In genomic region chr13:92337773-92338462, GRCm38 (mm10) we compare ENCODE assay signal across 24 mouse cellular contexts. TPM values are rescaled to one million over a fixed set of nuclear protein-coding genes. Genes with fewer than 3 reads are reported as not detected.
DNase-seq lines count a peak whose midpoint lies in the region; ATAC-seq and TF ChIP-seq lines count a peak whose summit lies in the region.
"Had no signal": no experiment of that assay in that cellular context is flagged by ENCODE, and none has a peak within 500 bp of the region (broad histone marks: within the 10 kb centered on the region; RNA-seq: fewer than 3 reads in every experiment).

No protein-coding gene starts in this region.

- no peak overlapping the region for H3K27ac ChIP-seq in gastrocnemius, adult 2 months
- no peak overlapping the region for H3K27ac ChIP-seq in liver, embryonic 12.5 days
- no peak overlapping the region for H3K27ac ChIP-seq in liver, postnatal 0 days (ENCODE audit: low read depth)
- H3K27ac ChIP-seq in hindbrain, embryonic 12.5 days = no peak overlapping the region
- H3K27ac ChIP-seq: embryonic facial prominence, embryonic 10.5 days; liver, embryonic 14.5 days; midbrain, embryonic 12.5 days had no signal

- no peak overlapping the region for H3K4me3 ChIP-seq in gastrocnemius, adult 2 months
- H3K4me3 ChIP-seq in liver, embryonic 12.5 days = no peak overlapping the region
- H3K4me3 ChIP-seq in liver, postnatal 0 days (ENCODE audit: low read depth, low read length) = no peak overlapping the region
- no peak overlapping the region for H3K4me3 ChIP-seq in G1E (ENCODE audit: low read depth, low read length)
- no peak overlapping the region for H3K4me3 ChIP-seq in hindbrain, embryonic 12.5 days
- H3K4me3 ChIP-seq: embryonic facial prominence, embryonic 10.5 days; heart, embryonic 12.5 days; midbrain, embryonic 12.5 days had no signal

- 0 out of 2 replicates have a peak, but pooled peaks have one; percentile 60 for ATAC-seq in liver, embryonic 12.5 days
- no peak for ATAC-seq in liver, postnatal 0 days
- peak; percentile 85 for ATAC-seq in G1E (ENCODE audit: extremely low read depth, insufficient number of reproducible peaks, low FRiP score, poor library complexity, severe bottlenecking)
- peak; percentile 85 for ATAC-seq in megakaryocyte progenitor cell, adult 5-6 weeks (replicated peaks; ENCODE audit: poor library complexity)
- no peak for ATAC-seq in hindbrain, embryonic 12.5 days (ENCODE audit: low FRiP score)

- no peak overlapping the region for H3K4me2 ChIP-seq in liver, embryonic 12.5 days
- no peak overlapping the region for H3K4me2 ChIP-seq in liver, postnatal 0 days (ENCODE audit: low read depth, low read length)
- no peak overlapping the region for H3K4me2 ChIP-seq in hindbrain, embryonic 12.5 days (replicated peaks)
- H3K4me2 ChIP-seq: heart, embryonic 12.5 days; midbrain, embryonic 12.5 days had no signal

- no peaks in the 10 kb centered on the region for H3K27me3 ChIP-seq in liver, embryonic 12.5 days (replicated peaks)
- no peaks in the 10 kb centered on the region for H3K27me3 ChIP-seq in liver, postnatal 0 days (ENCODE audit: insufficient read depth, low read length)
- no peaks in the 10 kb centered on the region for H3K27me3 ChIP-seq in G1E (ENCODE audit: insufficient read depth, low read length)
- no peaks in the 10 kb centered on the region for H3K27me3 ChIP-seq in hindbrain, embryonic 12.5 days
- H3K27me3 ChIP-seq: heart, embryonic 12.5 days; midbrain, embryonic 12.5 days had no signal

- 56% methylated on average over 6 of the region's 6 CpGs for WGBS in liver, embryonic 12.5 days (ENCODE audit: insufficient replicate concordance)
- WGBS in liver, postnatal 0 days (ENCODE audit: insufficient replicate concordance) = 64% methylated on average over 6 of the region's 6 CpGs
- WGBS in hindbrain, embryonic 12.5 days = 89% methylated on average over 6 of the region's 6 CpGs

- H3K4me1 ChIP-seq in liver, embryonic 12.5 days = peaks cover 4% of the 10 kb centered on the region
- no peaks in the 10 kb centered on the region for H3K4me1 ChIP-seq in liver, postnatal 0 days (ENCODE audit: insufficient read depth)
- peaks cover 42% of the 10 kb centered on the region for H3K4me1 ChIP-seq in G1E (ENCODE audit: insufficient read depth, low read depth, low read length)
- no peaks in the 10 kb centered on the region for H3K4me1 ChIP-seq in hindbrain, embryonic 12.5 days
- H3K4me1 ChIP-seq: embryonic facial prominence, embryonic 10.5 days; heart, embryonic 12.5 days; midbrain, embryonic 12.5 days had no signal

- H3K9me3 ChIP-seq in liver, embryonic 12.5 days (replicated peaks) = no peaks in the 10 kb centered on the region
- H3K9me3 ChIP-seq in liver, postnatal 0 days (ENCODE audit: low read length) = no peaks in the 10 kb centered on the region
- H3K9me3 ChIP-seq in G1E (replicated peaks) = no peaks in the 10 kb centered on the region
- H3K9me3 ChIP-seq in hindbrain, embryonic 12.5 days (replicated peaks) = no peaks in the 10 kb centered on the region
- H3K9me3 ChIP-seq: embryonic facial prominence, embryonic 10.5 days; heart, embryonic 12.5 days; midbrain, embryonic 12.5 days had no signal

- H3K9ac ChIP-seq in liver, embryonic 12.5 days = no peak overlapping the region
- no peak overlapping the region for H3K9ac ChIP-seq in liver, postnatal 0 days (replicated peaks)
- no peak overlapping the region for H3K9ac ChIP-seq in hindbrain, embryonic 12.5 days
- H3K9ac ChIP-seq: heart, embryonic 12.5 days; liver, embryonic 14.5 days had no signal

- intact Hi-C loops in gastrocnemius, adult 2 months (cut with DNase I) = loop anchor here (5.0 kb wide), 1 partner anchor 431 kb away; no protein-coding TSS in a partner anchor

- peaks cover 52% of the 10 kb centered on the region for H3K36me3 ChIP-seq in liver, embryonic 12.5 days
- peaks cover 13% of the 10 kb centered on the region; the same call in 1 of the 2 replicates for H3K36me3 ChIP-seq in liver, postnatal 0 days (replicated peaks; ENCODE audit: insufficient read depth, low read length)
- H3K36me3 ChIP-seq in G1E (replicated peaks) = peaks cover 67% of the 10 kb centered on the region
- H3K36me3 ChIP-seq in hindbrain, embryonic 12.5 days = peaks cover 15% of the 10 kb centered on the region; the same call in 1 of the 2 replicates

- TF ChIP-seq CTCF in gastrocnemius, adult 2 months (IDR thresholded peaks at IDR 0.05) = peak; percentile 29; the same call in 1 of the 2 replicates
- no peak for TF ChIP-seq CTCF in liver, postnatal 0 days (IDR thresholded peaks at IDR 0.05; ENCODE audit: low read depth)
- no peak for TF ChIP-seq CTCF in G1E (IDR thresholded peaks at IDR 0.05; ENCODE audit: low read depth, low read length)

- no peak for DNase-seq in gastrocnemius, adult 2 months
- no peak for DNase-seq in gastrocnemius, postnatal 10 days
- no peak for DNase-seq in liver, postnatal 0 days
- peak; percentile 24 for DNase-seq in G1E (ENCODE audit: low spot score)
- DNase-seq: cerebellum, adult 11-12 months; cerebellum, postnatal 25 days; gastrocnemius, postnatal 36 days; heart, postnatal 4 days; kidney, adult 8-10 months; kidney, postnatal 4 days; left cerebral cortex, postnatal 4 days; lung, postnatal 36 days; thymus, adult 18-20 months had no signal

- TF ChIP-seq EP300 in liver, postnatal 0 days (IDR thresholded peaks at IDR 0.05; ENCODE audit: low read depth) = no peak

RNA-seq across cellular contexts. Expression of gene Dhfr, which starts 16.6 kb away (rescaled TPM):
- 1 to 10 TPM in 1 of 2 experiments, under 1 TPM in 1; 0.79 to 1.0 TPM for total RNA-seq in gastrocnemius, adult 2 months (2021)
- total RNA-seq in gastrocnemius, postnatal 10 days (2021) = 1 to 10 TPM; 1.9 to 2.8 TPM
- 19.3 and 19.9 TPM in 2 replicates for polyA plus RNA-seq in liver, embryonic 12.5 days (2016; fragmentation: Nextera tagmentation; extraction: Ambion mirVana)
- polyA plus RNA-seq in liver, postnatal 0 days (2015; fragmentation: Nextera tagmentation; extraction: Ambion mirVana) = 10.4 and 11.0 TPM in 2 replicates
- total RNA-seq in G1E (2014; fragmentation: Nextera tagmentation) (24.2 and 30.5 TPM in 2 replicates), G1E (2017) (26.5 and 27.1 TPM in 2 replicates)
- 1.1 and 1.2 TPM in 2 replicates for polyA plus RNA-seq in G1E (2012)
- 22.1 and 24.7 TPM in 2 replicates for total RNA-seq in megakaryocyte progenitor cell, adult 5-6 weeks (2015)
- 21.5 and 22.6 TPM in 2 replicates for total RNA-seq in megakaryocyte progenitor cell, adult 5-6 weeks (2017)
- 11.1 and 11.4 TPM in 2 replicates for polyA plus RNA-seq in hindbrain, embryonic 12.5 days (2016; fragmentation: Nextera tagmentation; extraction: Ambion mirVana)

RNA-seq across cellular contexts. Expression of gene Msh3, which starts 16.9 kb away (rescaled TPM):
- total RNA-seq in gastrocnemius, adult 2 months (2021) = 10 to 100 TPM; 11.6 to 13.9 TPM
- 10 to 100 TPM in 1 of 2 experiments, 1 to 10 TPM in 1; 9.6 to 18.5 TPM for total RNA-seq in gastrocnemius, postnatal 10 days (2021)
- 15.8 and 18.1 TPM in 2 replicates for polyA plus RNA-seq in liver, embryonic 12.5 days (2016; fragmentation: Nextera tagmentation; extraction: Ambion mirVana)
- polyA plus RNA-seq in liver, postnatal 0 days (2015; fragmentation: Nextera tagmentation; extraction: Ambion mirVana) = 6.8 and 7.8 TPM in 2 replicates
- total RNA-seq in G1E (2014; fragmentation: Nextera tagmentation) (39.0 and 44.4 TPM in 2 replicates), G1E (2017) (43.7 and 49.1 TPM in 2 replicates)
- 33.1 and 33.5 TPM in 2 replicates for polyA plus RNA-seq in G1E (2012)
- total RNA-seq in megakaryocyte progenitor cell, adult 5-6 weeks (2015) = 35.6 and 46.4 TPM in 2 replicates
- total RNA-seq in megakaryocyte progenitor cell, adult 5-6 weeks (2017) = 30.3 and 39.5 TPM in 2 replicates
- 31.9 and 32.7 TPM in 2 replicates for polyA plus RNA-seq in hindbrain, embryonic 12.5 days (2016; fragmentation: Nextera tagmentation; extraction: Ambion mirVana)

RNA-seq across cellular contexts. Expression of gene Gm20379, which starts 32.1 kb away (rescaled TPM):
- not detected for total RNA-seq in gastrocnemius, adult 2 months (2021)
- not detected for total RNA-seq in gastrocnemius, postnatal 10 days (2021)
- polyA plus RNA-seq in liver, embryonic 12.5 days (2016; fragmentation: Nextera tagmentation; extraction: Ambion mirVana) = 0.50 and 0.61 TPM in 2 replicates
- 0.24 and 0.38 TPM in 2 replicates for polyA plus RNA-seq in liver, postnatal 0 days (2015; fragmentation: Nextera tagmentation; extraction: Ambion mirVana)
- total RNA-seq in G1E (2014; fragmentation: Nextera tagmentation) (not detected in 2 replicates), G1E (2017) (not detected in 2 replicates)
- not detected in 2 replicates for polyA plus RNA-seq in G1E (2012)
- total RNA-seq in megakaryocyte progenitor cell, adult 5-6 weeks (2015) = not detected in 2 replicates
- total RNA-seq in megakaryocyte progenitor cell, adult 5-6 weeks (2017) = not detected in 2 replicates
- polyA plus RNA-seq in hindbrain, embryonic 12.5 days (2016; fragmentation: Nextera tagmentation; extraction: Ambion mirVana) = 1.1 and 1.2 TPM in 2 replicates
- total RNA-seq: adrenal gland, postnatal 10 days; gastrocnemius, postnatal 36 days; heart, postnatal 4 days; layer of hippocampus, postnatal 25 days; left cerebral cortex, postnatal 4 days had no signal
- polyA plus RNA-seq: small intestine, adult 2 months; urinary bladder, adult 2 months had no signal

Comparison
In these comparisons a context has a peak if more than half of its experiments do, and no peak if none do; other contexts are left out.
1. ATAC-seq: peak in liver, embryonic 12.5 days (single experiment), G1E (single experiment) and megakaryocyte progenitor cell, adult 5-6 weeks (single experiment); none in liver, postnatal 0 days (single experiment) and hindbrain, embryonic 12.5 days (single experiment).
2. RNA of gene Dhfr, which starts 16.6 kb away (total RNA-seq): 24.2 to 30.5 TPM in G1E and 21.5 to 24.7 TPM in megakaryocyte progenitor cell, adult 5-6 weeks; 1.9 to 2.8 TPM in gastrocnemius, postnatal 10 days and 0.79 to 1.0 TPM in gastrocnemius, adult 2 months; every median in the first group is over 4 times any median in the second.